Mouse (Mus musculus) myocyte (in vitro differentiated cells): ENCODE data around the gene Mpc1.

Experiments used
- CEBPB ChIP-seq: IDR thresholded peaks from 2 replicates; pipeline ENCODE4 v1.6.1; 2011; ENCODE audit warnings: mild to moderate bottlenecking, moderate library complexity; ENCODE audit not compliant: poor library complexity, insufficient read depth, severe bottlenecking
- E2F4 ChIP-seq: IDR thresholded peaks from one replicate; pipeline ENCODE4 v1.6.1; 2011; ENCODE audit warnings: mild to moderate bottlenecking, control low read depth, moderate library complexity; ENCODE audit not compliant: insufficient read depth
- MAX ChIP-seq: IDR thresholded peaks from one replicate; pipeline ENCODE4 v1.6.1; 2011; ENCODE audit warnings: low read depth, mild to moderate bottlenecking, control low read depth
- MYOD1 ChIP-seq, 3 experiments: IDR thresholded peaks; one replicate each; pipeline ENCODE4 v1.6.1; 2011; ENCODE audit warnings: control low read depth in 2 of 3, low read depth in 2 of 3, mild to moderate bottlenecking in 2 of 3, moderate library complexity in 1 of 3; ENCODE audit not compliant: insufficient read length in 2 of 3, control insufficient read depth in 1 of 3
- MYOG ChIP-seq, 3 experiments: IDR thresholded peaks; one replicate each; pipeline ENCODE4 v1.6.1; 2011; ENCODE audit warnings: control low read depth in 2 of 3, low read depth in 2 of 3, mild to moderate bottlenecking in 2 of 3; ENCODE audit not compliant: insufficient read length in 2 of 3, control insufficient read depth in 1 of 3, insufficient read depth in 1 of 3
- POLR2A ChIP-seq: IDR thresholded peaks from one replicate; pipeline ENCODE4 v1.6.1; 2011; ENCODE audit warnings: low read depth, mild to moderate bottlenecking, control low read depth, moderate library complexity; ENCODE audit not compliant: insufficient read length
- POLR2AphosphoS2 ChIP-seq: IDR thresholded peaks from one replicate; pipeline ENCODE4 v1.6.1; 2011; ENCODE audit warnings: low read depth, control low read depth; ENCODE audit not compliant: insufficient read length
- REST ChIP-seq: IDR thresholded peaks from one replicate; pipeline ENCODE4 v1.6.1; 2011; ENCODE audit warnings: mild to moderate bottlenecking, control low read depth, moderate library complexity; ENCODE audit not compliant: insufficient read depth, insufficient read length
- SRF ChIP-seq: IDR thresholded peaks from one replicate; pipeline ENCODE4 v1.6.1; 2011; ENCODE audit warnings: low read depth; ENCODE audit not compliant: control insufficient read depth, insufficient read length
- USF1 ChIP-seq: IDR thresholded peaks from one replicate; pipeline ENCODE4 v1.6.1; 2011; ENCODE audit warnings: low read depth, mild to moderate bottlenecking, control low read depth, moderate library complexity

DNA sequence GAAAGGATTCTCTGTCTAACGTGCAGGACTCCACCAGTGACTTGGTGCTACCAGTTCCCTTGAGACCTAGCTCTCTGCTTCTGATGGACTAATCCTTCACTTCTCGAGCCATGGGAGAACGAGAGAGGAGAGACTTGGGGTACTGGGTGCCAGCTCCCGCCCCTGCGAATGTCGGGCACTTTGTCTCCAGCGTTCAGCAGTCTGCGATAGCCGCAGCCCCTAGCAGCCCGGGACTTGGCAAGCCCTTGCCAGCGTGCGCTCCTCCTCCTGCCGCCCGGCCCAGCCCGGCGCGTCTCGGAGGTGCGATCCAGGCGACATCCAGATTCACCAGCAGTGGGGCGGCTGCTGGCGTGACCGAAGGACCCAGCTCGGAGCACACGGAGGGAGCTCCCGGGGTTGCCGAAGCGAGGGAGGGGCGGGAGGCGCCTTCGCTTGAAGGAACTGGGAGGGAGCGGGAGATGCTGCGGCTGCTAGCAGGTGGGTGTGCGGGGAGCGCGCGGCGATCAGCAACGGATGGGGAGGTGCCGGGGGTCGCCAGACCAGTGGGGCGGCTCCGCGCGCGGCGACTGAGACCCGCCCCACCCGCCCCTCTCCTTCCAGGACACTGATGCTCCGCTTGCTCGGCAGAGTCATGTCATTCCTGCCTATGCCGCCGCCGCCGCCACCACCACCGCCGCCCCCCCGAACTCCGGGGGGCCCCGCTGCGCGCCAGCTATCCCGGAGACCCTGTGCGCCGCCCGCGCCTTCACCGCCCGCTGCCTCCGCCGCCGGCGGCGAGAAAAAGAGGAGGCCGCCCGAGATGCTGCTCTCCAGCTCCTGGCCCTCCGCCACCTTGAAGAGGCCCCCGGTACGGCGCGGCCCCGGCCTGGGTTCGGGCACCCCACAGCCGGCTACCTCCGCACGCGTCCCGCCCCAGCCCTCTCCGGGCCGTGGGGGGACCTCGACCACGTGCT is 58.0 kb downstream of the Mpc1 start:
- no peak for TF ChIP-seq CEBPB
- no peak for TF ChIP-seq USF1
- TF ChIP-seq POLR2A, result no peak
- no peak for TF ChIP-seq POLR2AphosphoS2
- no peak for TF ChIP-seq MYOG (IDR thresholded peaks at IDR 0.05; ENCODE audit: control insufficient read depth in 1 of 3, insufficient read depth in 1 of 3, insufficient read length in 2 of 3, low read depth in 2 of 3)
- TF ChIP-seq E2F4, result no peak
- TF ChIP-seq SRF, result no peak
- no peak for TF ChIP-seq REST
- TF ChIP-seq MYOD1 (IDR thresholded peaks at IDR 0.05; ENCODE audit: control insufficient read depth in 1 of 3, insufficient read length in 2 of 3, low read depth in 2 of 3), result no peak
- TF ChIP-seq MAX, result no peak
